Mouse (Mus musculus) gastrocnemius, adult 2 months (tissue): Measurements from ENCODE around the gene Olfr109. TPM values are rescaled to one million over a fixed set of nuclear protein-coding genes. Genes with fewer than 3 reads are reported as not detected.

Experiments
- DNase-seq: peaks from one replicate; pipeline ENCODE4 v3.0.0; 2022
- H3K27ac ChIP-seq: fragments of 200-600 bp; 2 replicates; pipeline ENCODE4 v1.8.1; 2022; ENCODE audit warnings: mild to moderate bottlenecking
- H3K4me3 ChIP-seq: fragments of 200-600 bp; 2 replicates; pipeline ENCODE4 v1.8.1; 2022; ENCODE audit warnings: mild to moderate bottlenecking, moderate library complexity
- CTCF ChIP-seq: fragments of 200-600 bp; IDR thresholded peaks from 2 replicates; pipeline ENCODE4 v1.8.1; 2022; ENCODE audit warnings: antibody characterized with exemption, mild to moderate bottlenecking, moderate library complexity
- intact Hi-C: fragments of 180-260 bp; cut with DNase I; formaldehyde crosslinking; loops from one replicate; pipeline ENCODE4 v1.15.1; 2025
- long read RNA-seq, 2 experiments: library from polyadenylated mRNA; stranded (forward); transcript quantifications; one replicate each; pipeline ENCODE4 v2.0.0; 2021
- total RNA-seq, 2 experiments: library from RNA; stranded (reverse); gene quantifications; 2 replicates each; pipeline ENCODE4 v1.2.3; 2021

Gene Olfr109
- not detected for total RNA-seq
- long read RNA-seq, experiment 1, result 0 reads
- long read RNA-seq, experiment 2, result 0 reads

GRCm38 (mm10) chr17:37458616-37459015 is at the start of gene Olfr109:
Gene Olfr109, plus strand, starts transcription at chr17:37458916.
- H3K27ac ChIP-seq, result no peak within 1 kb of the TSS
- TF ChIP-seq CTCF, result no peak
- DNase-seq, result no peak
- intact Hi-C loops, result no loop called here
- no peak within 1 kb of the TSS for H3K4me3 ChIP-seq

- TF ChIP-seq CTCF, result no peak
- Histone ChIP-seq H3K27ac (no peak overlapping the region), H3K4me3 (no peak overlapping the region)
- intact Hi-C loops, result no loop called here
- DNase-seq, result no peak
These were observed 45.3 kb upstream of the Olfr109 start for GRCm38 (mm10) chr17:37413380-37413779.

- intact Hi-C loops, result no loop called here
- DNase-seq, result no peak
- no peak within 1 kb of the TSS for H3K27ac ChIP-seq
- TF ChIP-seq CTCF, result no peak
- no peak within 1 kb of the TSS for H3K4me3 ChIP-seq
These were observed 13.5 kb upstream of the Olfr109 start, which contains the start of gene Olfr108 for GRCm38 (mm10) chr17:37445180-37445579. Gene Olfr108, plus strand, starts transcription at chr17:37445480.

- DNase-seq, result no peak
- no peak within 1 kb of the TSS for H3K27ac ChIP-seq
- H3K4me3 ChIP-seq, result no peak within 1 kb of the TSS
- intact Hi-C loops, result no loop called here
- no peak for TF ChIP-seq CTCF
These were observed 24.7 kb downstream of the Olfr109 start, which contains the start of gene H2-M2 for GRCm38 (mm10) chr17:37483452-37483851. Gene H2-M2, minus strand, starts transcription at chr17:37483552.

- no peak within 1 kb of the TSS for H3K27ac ChIP-seq
- no peak for DNase-seq
- TF ChIP-seq CTCF, result no peak
- no peak within 1 kb of the TSS for H3K4me3 ChIP-seq
- intact Hi-C loops, result no loop called here
These were observed 33.3 kb downstream of the Olfr109 start, which contains the start of gene Olfr110 for GRCm38 (mm10) chr17:37491930-37492518. Gene Olfr110, plus strand, starts transcription at chr17:37492468.

GRCm38 (mm10) chr17:37507730-37508129 is 49.0 kb downstream of the Olfr109 start, which contains the start of gene Olfr111:
Gene Olfr111, plus strand, starts transcription at chr17:37508030.
- no peak for DNase-seq
- intact Hi-C loops, result no loop called here
- H3K27ac ChIP-seq, result no peak within 1 kb of the TSS
- no peak within 1 kb of the TSS for H3K4me3 ChIP-seq
- TF ChIP-seq CTCF, result no peak

Other genes with a start within 250 kb of the Olfr109 start
- not detected for gene Olfr95, start 245.8 kb upstream of the Olfr109 start, total RNA-seq
- not detected for gene Olfr96, start 238.8 kb upstream of the Olfr109 start, total RNA-seq
- gene Olfr97, start 221.6 kb upstream of the Olfr109 start, total RNA-seq, result not detected
- gene Olfr98, start 195.2 kb upstream of the Olfr109 start, total RNA-seq, result not detected
- gene H2-M3, start 188.7 kb upstream of the Olfr109 start, total RNA-seq, result 1 to 10 TPM in 1 of 2 experiments, under 1 TPM in 1; 0.77 to 1.6 TPM
- gene Olfr99, start 175.5 kb upstream of the Olfr109 start, total RNA-seq, result not detected
- gene Olfr101, start 154.6 kb upstream of the Olfr109 start, total RNA-seq, result not detected
- gene Olfr102, start 141.9 kb upstream of the Olfr109 start, total RNA-seq, result not detected
- gene Olfr103, start 119.2 kb upstream of the Olfr109 start, total RNA-seq, result not detected
- gene Olfr104-ps, start 99.3 kb upstream of the Olfr109 start, total RNA-seq, result not detected
- gene Olfr105-ps, start 79.9 kb upstream of the Olfr109 start, total RNA-seq, result not detected
- not detected for gene Olfr106-ps, start 68.5 kb upstream of the Olfr109 start, total RNA-seq
- gene Olfr107, start 59.7 kb upstream of the Olfr109 start, total RNA-seq, result not detected
- gene Olfr108, start 13.4 kb upstream of the Olfr109 start, total RNA-seq, result not detected
- not detected for gene H2-M2, start 24.6 kb downstream of the Olfr109 start, total RNA-seq
- not detected for gene Olfr110, start 33.6 kb downstream of the Olfr109 start, total RNA-seq
- not detected for gene Olfr111, start 49.1 kb downstream of the Olfr109 start, total RNA-seq
- not detected for gene Olfr112, start 110.5 kb downstream of the Olfr109 start, total RNA-seq
- gene Olfr113, start 118.7 kb downstream of the Olfr109 start, total RNA-seq, result not detected
- gene Olfr114, start 133.8 kb downstream of the Olfr109 start, total RNA-seq, result not detected
- not detected for gene Olfr115, start 168.2 kb downstream of the Olfr109 start, total RNA-seq
- not detected for gene Olfr116, start 168.3 kb downstream of the Olfr109 start, total RNA-seq
- not detected for gene Olfr117, start 204.9 kb downstream of the Olfr109 start, total RNA-seq
- not detected for gene Olfr118, start 208.1 kb downstream of the Olfr109 start, total RNA-seq
- not detected for gene Olfr119, start 237.6 kb downstream of the Olfr109 start, total RNA-seq